Mouse (Mus musculus) neural tube, embryonic 14.5 days (tissue): ENCODE results near the gene Ccdc57. TPM values are rescaled to one million over a fixed set of nuclear protein-coding genes. Genes with fewer than 3 reads are reported as not detected.
A peak's percentile ranks its signal among the peaks of the same experiment; 100 is the strongest.

Experiments
- ATAC-seq: fragments of 200-750 bp; cut with Nextera tagmentation; 2 replicates; pipeline ENCODE4 v1.8.0; 2017; ENCODE audit warnings: low read depth, mild to moderate bottlenecking, moderate TSS enrichment, moderate library complexity
- H3K27ac ChIP-seq: fragments of 300-500 bp; sonication (generic); 2 replicates; pipeline ENCODE4 v1.5.1; 2014; ENCODE audit warnings: low read depth, mild to moderate bottlenecking, control low read depth, low read length, moderate library complexity, mixed read lengths
- H3K27me3 ChIP-seq: fragments of 300-500 bp; sonication (generic); 2 replicates; pipeline ENCODE4 v1.6.1; 2014; ENCODE audit warnings: low read length; ENCODE audit not compliant: control insufficient read depth, insufficient read depth
- H3K36me3 ChIP-seq: fragments of 300-500 bp; sonication (generic); 2 replicates; pipeline ENCODE4 v1.6.1; 2014; ENCODE audit warnings: low read length, mixed read lengths; ENCODE audit not compliant: control insufficient read depth, insufficient read depth
- H3K4me1 ChIP-seq: fragments of 300-500 bp; sonication (generic); 2 replicates; pipeline ENCODE4 v1.6.1; 2014; ENCODE audit warnings: low read length; ENCODE audit not compliant: control insufficient read depth, insufficient read depth
- H3K4me2 ChIP-seq: fragments of 300-500 bp; sonication (generic); 2 replicates; pipeline ENCODE4 v1.6.1; 2014; ENCODE audit warnings: mild to moderate bottlenecking, low read depth, low read length, control low read depth
- H3K4me3 ChIP-seq: fragments of 300-500 bp; sonication (generic); 2 replicates; pipeline ENCODE4 v1.5.1; 2014; ENCODE audit warnings: low read depth, low read length, control low read depth, mixed read lengths
- H3K9ac ChIP-seq: fragments of 300-500 bp; sonication (generic); replicated peaks from 2 replicates; pipeline ENCODE4 v1.6.1; 2014; ENCODE audit warnings: low read depth, mild to moderate bottlenecking, control low read depth, low read length, mixed read lengths
- H3K9me3 ChIP-seq: fragments of 300-500 bp; sonication (generic); 2 replicates; pipeline ENCODE4 v1.6.1; 2016; ENCODE audit warnings: low read length; ENCODE audit not compliant: control insufficient read depth
- WGBS: fragments of 180-500 bp; shearing (Covaris S2); extraction: QIAGEN DNeasy Blood & Tissue Kit; methylation state at CpG from one replicate; pipeline ENCODE4 v1.1.7; 2014; 5-methylcytosine and 5-hydroxymethylcytosine counted together
- polyA plus RNA-seq: library from polyadenylated mRNA; unstranded; fragments of >200 nt; fragmentation: Nextera tagmentation; extraction: Ambion mirVana; gene quantifications from 2 replicates; pipeline ENCODE4 v1.2.1, GENCODE M21; 2014

Ccdc57 gene
- polyA plus RNA-seq, 1 experiment from 2014 or later = 6.7 TPM

- no peaks in the 10 kb centered on the region for H3K9me3 ChIP-seq
- H3K36me3 ChIP-seq = peaks cover 82% of the 10 kb centered on the region
- WGBS = 94% methylated on average over 6 of the region's 6 CpGs
- H3K4me2 ChIP-seq = no peak overlapping the region
- no peaks in the 10 kb centered on the region for H3K27me3 ChIP-seq
- H3K9ac ChIP-seq = no peak overlapping the region
- peaks cover 15% of the 10 kb centered on the region for H3K4me1 ChIP-seq
- H3K4me3 ChIP-seq = no peak overlapping the region
- no peak for ATAC-seq
- H3K27ac ChIP-seq = no peak overlapping the region
Measured at GRCm38 (mm10) chr11:120817358-120817757, 115.3 kb downstream of the Ccdc57 start.

- Histone ChIP-seq H3K4me2 (no peak overlapping the region), H3K27me3 (no peaks in the 10 kb centered on the region), H3K36me3 (peaks cover 99% of the 10 kb centered on the region), H3K4me3 (no peak overlapping the region), H3K27ac (no peak overlapping the region), H3K9ac (no peak overlapping the region), H3K4me1 (no peaks in the 10 kb centered on the region), H3K9me3 (no peaks in the 10 kb centered on the region)
- WGBS = 92% methylated on average over 16 of the region's 16 CpGs
- no peak for ATAC-seq
Measured at GRCm38 (mm10) chr11:120812068-120812467, 120.6 kb downstream of the Ccdc57 start.

GRCm38 (mm10) chr11:120808010-120808409, 124.7 kb downstream of the Ccdc57 start:
- no peak for ATAC-seq
- no peak overlapping the region for H3K4me3 ChIP-seq
- peaks cover 74% of the 10 kb centered on the region for H3K36me3 ChIP-seq
- no peak overlapping the region for H3K4me2 ChIP-seq
- WGBS = 95% methylated on average over 12 of the region's 12 CpGs
- no peak overlapping the region for H3K27ac ChIP-seq
- H3K9ac ChIP-seq = no peak overlapping the region
- no peaks in the 10 kb centered on the region for H3K9me3 ChIP-seq
- H3K27me3 ChIP-seq = no peaks in the 10 kb centered on the region
- H3K4me1 ChIP-seq = no peaks in the 10 kb centered on the region

- 0 out of 2 replicates have a peak, but pooled peaks cover under 1% of the 10 kb centered on the region for H3K4me1 ChIP-seq
- peaks cover 50% of the 10 kb centered on the region for H3K36me3 ChIP-seq
- H3K9me3 ChIP-seq = no peaks in the 10 kb centered on the region
- H3K4me2 ChIP-seq = no peak overlapping the region
- no peak overlapping the region for H3K4me3 ChIP-seq
- ATAC-seq = no peak
- no peak overlapping the region for H3K27ac ChIP-seq
- 66% methylated on average over 7 of the region's 7 CpGs for WGBS
- H3K27me3 ChIP-seq = no peaks in the 10 kb centered on the region
- H3K9ac ChIP-seq = no peak overlapping the region
Measured at GRCm38 (mm10) chr11:120805375-120806298, 127.0 kb downstream of the Ccdc57 start.

- WGBS = 77% methylated on average over 4 of the region's 4 CpGs
Measured at GRCm38 (mm10) chr11:120804769-120805168, 127.9 kb downstream of the Ccdc57 start.

GRCm38 (mm10) chr11:120804274-120804673, 128.4 kb downstream of the Ccdc57 start:
- H3K4me1 ChIP-seq = peaks cover 6% of the 10 kb centered on the region; the same call in 1 of the 2 replicates
- ATAC-seq = no peak
- H3K27ac ChIP-seq = no peak overlapping the region
- no peak overlapping the region for H3K4me3 ChIP-seq
- WGBS = 84% methylated on average over 7 of the region's 7 CpGs
- H3K4me2 ChIP-seq = no peak overlapping the region
- no peaks in the 10 kb centered on the region for H3K27me3 ChIP-seq
- peaks cover 36% of the 10 kb centered on the region for H3K36me3 ChIP-seq
- H3K9ac ChIP-seq = no peak overlapping the region
- no peaks in the 10 kb centered on the region for H3K9me3 ChIP-seq

More at GRCm38 (mm10) chr11:120804769-120805168, 127.9 kb downstream of the Ccdc57 start:
- Histone ChIP-seq H3K9ac (no peak overlapping the region), H3K4me1 (peaks cover 6% of the 10 kb centered on the region; the same call in 1 of the 2 replicates), H3K36me3 (peaks cover 41% of the 10 kb centered on the region), H3K4me2 (no peak overlapping the region), H3K27me3 (no peaks in the 10 kb centered on the region), H3K4me3 (no peak overlapping the region), H3K27ac (no peak overlapping the region), H3K9me3 (no peaks in the 10 kb centered on the region)
- no peak for ATAC-seq

- Histone ChIP-seq H3K27ac (no peak overlapping the region), H3K9ac (no peak overlapping the region), H3K4me3 (no peak overlapping the region), H3K36me3 (no peaks in the 10 kb centered on the region; the same call in 1 of the 2 replicates), H3K27me3 (no peaks in the 10 kb centered on the region), H3K4me2 (no peak overlapping the region), H3K4me1 (peaks cover 11% of the 10 kb centered on the region), H3K9me3 (no peaks in the 10 kb centered on the region)
- 10% methylated on average over 10 of the region's 10 CpGs for WGBS
- peak; percentile 57; the same call in 1 of the 2 replicates for ATAC-seq
Measured at GRCm38 (mm10) chr11:120800061-120800904, 132.4 kb downstream of the Ccdc57 start.

GRCm38 (mm10) chr11:120799316-120799890, 133.3 kb downstream of the Ccdc57 start:
- Histone ChIP-seq H3K36me3 (no peaks in the 10 kb centered on the region), H3K4me1 (peaks cover 13% of the 10 kb centered on the region), H3K9ac (no peak overlapping the region), H3K4me2 (no peak overlapping the region), H3K27ac (no peak overlapping the region), H3K4me3 (no peak overlapping the region), H3K27me3 (no peaks in the 10 kb centered on the region), H3K9me3 (no peaks in the 10 kb centered on the region)
- 67% methylated on average over 6 of the region's 6 CpGs for whole genome bisulfite sequencing
- ATAC-seq = no peak
